Mouse (Mus musculus) MEL (cell line): ENCODE data around the gene Cenpb. TPM values are rescaled to one million over a fixed set of nuclear protein-coding genes. Genes with fewer than 3 reads are reported as not detected.

Experiments
- DNase-seq: peaks from one replicate; pipeline ENCODE4 v3.0.0; 2011; ENCODE audit warnings: low read depth, low spot score
- H3K27ac ChIP-seq: 2 replicates; pipeline ENCODE4 v1.5.1; 2012; ENCODE audit warnings: low read depth, mild to moderate bottlenecking, control low read depth, low read length, moderate library complexity; ENCODE audit not compliant: control insufficient read depth
- H3K27me3 ChIP-seq, 2 experiments: fragments of 150-350 bp in 1 of 2; sonication (generic) in 1 of 2; 2 replicates each; pipeline ENCODE4 v1.6.1; 2012; ENCODE audit warnings: low read length in 2 of 2, mild to moderate bottlenecking in 2 of 2, improper control_type of control experiment in 1 of 2, moderate library complexity in 1 of 2; ENCODE audit not compliant: insufficient read depth in 2 of 2, control insufficient read depth in 1 of 2
- H3K36me3 ChIP-seq, 2 experiments: 2 replicates each; pipeline ENCODE4 v1.6.1; 2012 to 2014; ENCODE audit warnings: low read length in 2 of 2, improper control_type of control experiment in 1 of 2, inconsistent platforms in 1 of 2, mild to moderate bottlenecking in 1 of 2; ENCODE audit not compliant: insufficient read depth in 2 of 2, control insufficient read depth in 1 of 2
- H3K4me1 ChIP-seq, 2 experiments: fragments of 150-350 bp in 1 of 2; sonication (generic) in 1 of 2; 2 replicates each; pipeline ENCODE4 v1.6.1; 2012; ENCODE audit warnings: low read length in 2 of 2, improper control_type of control experiment in 1 of 2, mild to moderate bottlenecking in 1 of 2; ENCODE audit not compliant: insufficient read depth in 2 of 2, control insufficient read depth in 1 of 2
- H3K4me3 ChIP-seq, 2 experiments: fragments of 150-350 bp in 1 of 2; sonication (generic) in 1 of 2; 2 replicates each; pipeline ENCODE4 v1.5.1; 2012; ENCODE audit warnings: low read depth in 2 of 2, low read length in 2 of 2, mild to moderate bottlenecking in 2 of 2, moderate library complexity in 2 of 2, control low read depth in 1 of 2, improper control_type of control experiment in 1 of 2; ENCODE audit not compliant: control insufficient read depth in 1 of 2, insufficient read depth in 1 of 2
- H3K79me2 ChIP-seq: 2 replicates; pipeline ENCODE4 v1.6.1; 2012; ENCODE audit warnings: mild to moderate bottlenecking, low read length, moderate library complexity; ENCODE audit not compliant: control insufficient read depth, poor library complexity, insufficient read depth
- H3K9ac ChIP-seq: 2 replicates; pipeline ENCODE4 v1.6.1; 2012; ENCODE audit warnings: low read depth, mild to moderate bottlenecking, control low read depth, low read length, moderate library complexity; ENCODE audit not compliant: control insufficient read depth, poor library complexity, severe bottlenecking
- H3K9me3 ChIP-seq: fragments of 150-350 bp; sonication (generic); replicated peaks from 2 replicates; pipeline ENCODE4 v1.6.1; 2012; ENCODE audit warnings: mild to moderate bottlenecking, low read length, improper control_type of control experiment, moderate library complexity; ENCODE audit not compliant: insufficient read depth
- CHD1 ChIP-seq: IDR thresholded peaks from 2 replicates; pipeline ENCODE4 v1.6.1; 2012; ENCODE audit warnings: low read depth, mild to moderate bottlenecking, inconsistent platforms, low read length, improper control_type of control experiment
- CHD2 ChIP-seq: IDR thresholded peaks from 2 replicates; pipeline ENCODE4 v1.6.1; 2011; ENCODE audit warnings: low read length, improper control_type of control experiment
- CTCF ChIP-seq, 3 experiments: IDR thresholded peaks in 2 of 3; conservative IDR thresholded peaks in 1 of 3; 2 replicates each; pipeline ENCODE4 v1.5.1; 2011 to 2012; ENCODE audit warnings: low read length in 3 of 3, low read depth in 2 of 3, mild to moderate bottlenecking in 2 of 3, improper control_type of control experiment in 1 of 3, inconsistent platforms in 1 of 3, mixed read lengths in 1 of 3, moderate library complexity in 1 of 3; ENCODE audit not compliant: control insufficient read depth in 1 of 3, insufficient read depth in 1 of 3, poor library complexity in 1 of 3, severe bottlenecking in 1 of 3
- EP300 ChIP-seq, 2 experiments: IDR thresholded peaks; 2 replicates each; pipeline ENCODE4 v1.6.1; 2011; ENCODE audit warnings: improper control_type of control experiment in 2 of 2, low read length in 2 of 2, low read depth in 1 of 2, mild to moderate bottlenecking in 1 of 2
- GATA1 ChIP-seq: IDR thresholded peaks from 2 replicates; pipeline ENCODE4 v1.6.1; 2011; ENCODE audit warnings: low read depth, low read length, improper control_type of control experiment
- KAT2A ChIP-seq: conservative IDR thresholded peaks from 2 replicates; pipeline ENCODE4 v1.6.1; 2012; ENCODE audit warnings: low read depth, low read length, improper control_type of control experiment, inconsistent platforms
- MYC ChIP-seq: IDR thresholded peaks from 2 replicates; pipeline ENCODE4 v1.6.1; 2011; ENCODE audit warnings: low read depth, mild to moderate bottlenecking, low read length, improper control_type of control experiment, moderate library complexity
- POLR2AphosphoS2 ChIP-seq: IDR thresholded peaks from 2 replicates; pipeline ENCODE4 v1.6.1; 2011; ENCODE audit warnings: low read length, improper control_type of control experiment
- RCOR1 ChIP-seq: IDR thresholded peaks from 2 replicates; pipeline ENCODE4 v1.6.1; 2012; ENCODE audit warnings: low read depth, mild to moderate bottlenecking, inconsistent platforms, low read length, improper control_type of control experiment
- SIN3A ChIP-seq: IDR thresholded peaks from 2 replicates; pipeline ENCODE4 v1.6.1; 2012; ENCODE audit warnings: low read length, improper control_type of control experiment, inconsistent platforms
- TAL1 ChIP-seq: IDR thresholded peaks from 2 replicates; pipeline ENCODE4 v1.6.1; 2012; ENCODE audit warnings: mild to moderate bottlenecking, inconsistent platforms, low read length, moderate library complexity, mixed read lengths
- TCF12 ChIP-seq: IDR thresholded peaks from 2 replicates; pipeline ENCODE4 v1.6.1; 2014; ENCODE audit warnings: low read depth, mild to moderate bottlenecking, inconsistent platforms, low read length, improper control_type of control experiment, moderate library complexity
- ZNF384 ChIP-seq: IDR thresholded peaks from 2 replicates; pipeline ENCODE4 v1.6.1; 2012; ENCODE audit warnings: low read depth, mild to moderate bottlenecking, inconsistent platforms, low read length, improper control_type of control experiment
- polyA plus RNA-seq, 2 experiments: library from polyadenylated mRNA; stranded (reverse) in 1 of 2; unstranded in 1 of 2; fragments of >175 nt in 1 of 2; fragments of >200 nt in 1 of 2; gene quantifications; 2 replicates each; pipeline versions ENCODE4 v1.2.1 to v1.2.4; 2012; ENCODE audit warnings: low replicate concordance in 2 of 2, low read depth in 1 of 2; ENCODE audit not compliant: insufficient read length in 2 of 2, insufficient read depth in 1 of 2, missing spikeins in 1 of 2
- total RNA-seq: library from RNA; depleted of rRNA; stranded (reverse); fragments of 300-350 nt; gene quantifications from 2 replicates; pipeline ENCODE4 v1.2.3, GENCODE M21; 2012

Cenpb gene
- total and polyA plus RNA-seq, 3 experiments = 24.3 to 34.9 TPM; not detected in 1

DNA sequence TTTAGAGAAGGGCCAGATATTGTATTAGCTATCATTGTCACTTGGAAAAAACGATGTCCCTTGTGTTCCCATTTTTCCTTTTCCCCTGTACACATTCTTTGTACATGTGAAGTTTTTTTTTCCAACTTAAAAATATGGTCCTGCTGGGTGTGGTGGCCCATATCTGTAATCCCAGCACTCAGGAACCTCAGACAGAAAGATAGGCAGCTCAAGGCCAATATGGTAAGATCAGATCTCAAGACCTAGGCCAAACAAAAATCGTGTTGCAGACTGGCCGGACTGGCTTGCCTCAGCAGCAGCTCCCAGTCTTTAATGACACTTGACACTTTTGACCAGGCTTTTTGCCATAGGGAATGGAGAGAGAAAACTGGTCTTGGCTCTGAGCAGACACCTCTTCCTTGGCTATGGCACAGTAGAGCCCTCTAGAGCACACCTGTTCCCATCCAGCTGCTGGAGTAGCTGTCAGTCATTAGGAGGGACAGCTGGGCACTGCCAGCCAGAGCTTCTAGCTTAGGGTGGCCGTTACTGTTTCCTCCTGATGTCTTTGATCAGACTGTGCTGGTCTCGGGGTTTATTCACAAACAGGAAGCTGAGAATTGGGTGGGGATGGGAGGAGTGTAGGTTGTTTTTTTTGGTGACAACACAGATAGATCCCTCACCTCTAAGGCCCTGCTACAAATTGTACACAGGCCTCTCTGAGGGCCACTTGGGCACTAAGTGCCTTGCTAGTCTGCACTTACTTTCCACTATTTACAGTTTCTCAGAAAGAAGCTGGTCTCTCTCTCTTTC is 9.8 kb upstream of the Cenpb start:
- peak overlapping the region; percentile 61 for H3K27ac ChIP-seq
- peaks cover 1 to 31% of the 10 kb centered on the region in 2 experiments; a peak in 2 of 4 replicates for H3K36me3 ChIP-seq
- peak; percentile 58 for DNase-seq
- no peaks in the 10 kb centered on the region for H3K27me3 ChIP-seq
- TF ChIP-seq ZNF384 = peak; percentile 76
- peak; percentile 49 for TF ChIP-seq GATA1
- peak; percentile 44 to 60; a peak in 3 of 4 replicates for TF ChIP-seq EP300 (IDR thresholded peaks at IDR 0.05; ENCODE audit: low read depth in 1 of 2, low read length in 2 of 2)
- peak; percentile 77 for TF ChIP-seq TCF12
- no peak for TF ChIP-seq CHD1
- no peak for TF ChIP-seq MYC
- no peak for TF ChIP-seq KAT2A
- no peak overlapping the region for H3K9ac ChIP-seq
- no peak overlapping the region for H3K4me3 ChIP-seq
- no peaks in the 10 kb centered on the region; the same call in none of the 2 replicates for H3K79me2 ChIP-seq
- H3K4me1 ChIP-seq = peaks cover 15 to 33% of the 10 kb centered on the region in 2 experiments
- no peaks in the 10 kb centered on the region for H3K9me3 ChIP-seq

DNA sequence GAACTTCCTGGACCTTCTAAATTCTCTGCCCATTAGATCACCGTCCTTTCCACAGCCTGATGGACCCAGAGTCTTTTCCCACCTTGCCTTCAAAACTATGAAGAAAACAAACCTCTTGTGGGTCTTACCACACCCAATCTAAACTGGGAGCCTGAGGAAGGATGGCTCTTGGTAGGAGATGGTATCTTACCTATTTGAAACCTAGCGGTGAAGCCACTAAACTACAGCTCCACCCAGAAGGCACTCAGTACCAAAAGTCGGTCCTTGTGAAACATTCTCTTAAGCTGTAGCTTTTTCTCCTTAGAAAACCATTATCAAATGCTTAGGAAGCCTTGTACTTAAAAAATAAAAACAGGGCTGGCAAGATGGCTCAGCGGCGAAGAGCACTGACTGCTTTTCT is 8.4 kb upstream of the Cenpb start:
- TF ChIP-seq POLR2AphosphoS2 (no peak), SIN3A (0 out of 2 replicates have a peak, but pooled peaks have one; percentile 16), TAL1 (no peak), GATA1 (peak; percentile 48; the same call in 1 of the 2 replicates), CTCF (IDR thresholded peaks at IDR 0.05 in 2 of 3, conservative IDR thresholded peaks at IDR 0.05 in 1 of 3; ENCODE audit: control insufficient read depth in 1 of 3, insufficient read depth in 1 of 3, low read depth in 2 of 3, low read length in 3 of 3, poor library complexity in 1 of 3, severe bottlenecking in 1 of 3) (peak in 1 of 3 experiments; percentile 31; a peak in 3 of 6 replicates), CHD2 (no peak)
- Histone ChIP-seq H3K4me1 (peaks cover 15 to 33% of the 10 kb centered on the region in 2 experiments), H3K4me3 (no peak overlapping the region), H3K9ac (no peak overlapping the region), H3K27me3 (no peaks in the 10 kb centered on the region), H3K79me2 (no peaks in the 10 kb centered on the region; the same call in none of the 2 replicates), H3K9me3 (no peaks in the 10 kb centered on the region), H3K27ac (no peak overlapping the region), H3K36me3 (peaks cover 1 to 31% of the 10 kb centered on the region in 2 experiments; a peak in 2 of 4 replicates)
- peak; percentile 51 for DNase-seq

DNA sequence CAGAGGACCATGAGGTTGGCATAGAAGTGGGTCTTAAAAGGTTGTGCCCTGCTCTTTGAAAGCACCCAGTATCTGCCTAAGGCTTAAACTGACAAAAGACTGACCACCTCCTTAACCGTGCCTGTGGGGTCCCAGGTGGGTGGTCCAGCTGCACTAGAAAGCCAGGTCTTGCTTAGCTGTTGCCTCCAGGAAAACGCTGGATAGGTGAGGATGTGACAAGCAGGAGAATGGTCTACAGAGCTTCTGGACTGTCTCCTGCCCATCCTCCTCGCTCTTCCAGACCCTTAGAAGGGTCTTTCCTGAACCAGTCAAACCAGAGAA is 7.7 kb upstream of the Cenpb start:
- no peak overlapping the region for H3K27ac ChIP-seq
- H3K27me3 ChIP-seq = no peaks in the 10 kb centered on the region
- TF ChIP-seq RCOR1 (no peak), POLR2AphosphoS2 (no peak)
- peaks cover 15 to 33% of the 10 kb centered on the region in 2 experiments for H3K4me1 ChIP-seq
- no peaks in the 10 kb centered on the region for H3K9me3 ChIP-seq
- peak overlapping the region; percentile 84 to 88 for H3K4me3 ChIP-seq
- DNase-seq = no peak
- H3K79me2 ChIP-seq = no peaks in the 10 kb centered on the region; the same call in none of the 2 replicates
- H3K36me3 ChIP-seq = peaks cover 1 to 31% of the 10 kb centered on the region in 2 experiments; a peak in 2 of 4 replicates
- peak overlapping the region; percentile 79 for H3K9ac ChIP-seq
